Comparison of ENCODE assay signal across 14 mouse cellular contexts in genomic region chr12:80151821-80152220, GRCm38 (mm10). TPM values are rescaled to one million over a fixed set of nuclear protein-coding genes. Genes with fewer than 3 reads are reported as not detected.
DNase-seq lines count a peak whose midpoint lies in the region; ATAC-seq and TF ChIP-seq lines count a peak whose summit lies in the region.
"Had no signal": no experiment of that assay in that cellular context is flagged by ENCODE, and none has a peak within 500 bp of the region (broad histone marks: within the 10 kb centered on the region; RNA-seq: fewer than 3 reads in every experiment).

No protein-coding gene starts in this region.

- no peaks in the 10 kb centered on the region for H3K4me1 ChIP-seq in thymus, adult 2 months (replicated peaks; ENCODE audit: control insufficient read depth, insufficient read depth, low read length)
- H3K4me1 ChIP-seq in hindbrain, embryonic 16.5 days (ENCODE audit: control insufficient read depth, insufficient read depth, low read depth, low read length), result no peaks in the 10 kb centered on the region
- H3K4me1 ChIP-seq: hindbrain, embryonic 12.5 days had no signal

- peak; percentile 62 for TF ChIP-seq CTCF in layer of hippocampus, adult 2 months (conservative IDR thresholded peaks at IDR 0.05)
- TF ChIP-seq CTCF in thymus, adult 2 months (IDR thresholded peaks at IDR 0.05; ENCODE audit: borderline replicate concordance, control insufficient read depth, extremely low read depth, insufficient read depth, low read length, poor library complexity), result no peak
- TF ChIP-seq CTCF in Patski (IDR thresholded peaks at IDR 0.05), result peak; percentile 53

- DNase-seq in layer of hippocampus, adult 2 months (ENCODE audit: low spot score in 2 of 2), result no peak
- no peak for DNase-seq in layer of hippocampus, adult 9-10 months (ENCODE audit: low spot score)
- DNase-seq in thymus, postnatal 14 days, result peak; percentile 24
- DNase-seq in thymus, adult 2 months, result no peak
- no peak for DNase-seq in Patski (ENCODE audit: low read depth, low spot score)
- DNase-seq in splenic B cell, adult 2 months (ENCODE audit: low read depth, low spot score), result peak; percentile 37
- DNase-seq: adrenal gland, adult 8-10 months; cerebellum, postnatal 36 days had no signal

- CTCF ChIA-PET in Patski (lab: Charles Lee), result no interaction called here

- no peak overlapping the region for H3K27ac ChIP-seq in layer of hippocampus, adult 2 months
- no peak overlapping the region for H3K27ac ChIP-seq in thymus, adult 2 months (ENCODE audit: control insufficient read depth, insufficient read depth, low read length)
- H3K27ac ChIP-seq in hindbrain, embryonic 16.5 days (ENCODE audit: low read depth, low read length), result no peak overlapping the region
- H3K27ac ChIP-seq: embryonic facial prominence, embryonic 13.5 days; heart, embryonic 10.5 days; hindbrain, embryonic 12.5 days; limb, embryonic 15.5 days had no signal

- in situ Hi-C loops in Patski (cut with MboI; ENCODE audit: low pct_unique_long_range_greater_than_20kb), result loop anchor here (25.0 kb wide), 1 partner anchor 510 kb away; no protein-coding TSS in a partner anchor

- H3K36me3 ChIP-seq in thymus, adult 2 months (ENCODE audit: control insufficient read depth, insufficient read depth, low read length), result no peaks in the 10 kb centered on the region
- no peaks in the 10 kb centered on the region for H3K36me3 ChIP-seq in splenic B cell, adult 2 months (ENCODE audit: control insufficient read depth, insufficient read depth, low read length, poor library complexity, severe bottlenecking)
- no peaks in the 10 kb centered on the region for H3K36me3 ChIP-seq in hindbrain, embryonic 16.5 days (ENCODE audit: control insufficient read depth, insufficient read depth, low read length)
- H3K36me3 ChIP-seq: embryonic facial prominence, embryonic 13.5 days; heart, embryonic 10.5 days; hindbrain, embryonic 12.5 days; limb, embryonic 15.5 days had no signal

- no peak overlapping the region for H3K9ac ChIP-seq in hindbrain, embryonic 16.5 days (ENCODE audit: low read depth, low read length)
- H3K9ac ChIP-seq: embryonic facial prominence, embryonic 13.5 days; hindbrain, embryonic 12.5 days; limb, embryonic 15.5 days had no signal

- no peak overlapping the region for H3K4me3 ChIP-seq in layer of hippocampus, adult 2 months
- H3K4me3 ChIP-seq in thymus, adult 2 months (ENCODE audit: control insufficient read depth, insufficient read depth, low read length), result no peak overlapping the region
- H3K4me3 ChIP-seq in hindbrain, embryonic 16.5 days (ENCODE audit: low read length), result no peak overlapping the region
- H3K4me3 ChIP-seq: embryonic facial prominence, embryonic 13.5 days; heart, embryonic 10.5 days; hindbrain, embryonic 12.5 days; limb, embryonic 15.5 days had no signal

- WGBS in thymus, adult 2 months, result 94% methylated on average over 6 of the region's 6 CpGs
- WGBS in hindbrain, embryonic 16.5 days, result 90% methylated on average over 6 of the region's 6 CpGs

- no peak for TF ChIP-seq POLR2A in thymus, adult 2 months (IDR thresholded peaks at IDR 0.05; ENCODE audit: control insufficient read depth, extremely low read depth, insufficient read depth, low read length, poor library complexity)

- H3K9me3 ChIP-seq in hindbrain, embryonic 16.5 days (ENCODE audit: control insufficient read depth, low read length), result no peaks in the 10 kb centered on the region
- H3K9me3 ChIP-seq: embryonic facial prominence, embryonic 13.5 days; heart, embryonic 10.5 days; limb, embryonic 15.5 days had no signal

- POLR2A ChIA-PET in Patski (lab: Charles Lee), result no interaction called here

- H3K4me2 ChIP-seq in hindbrain, embryonic 16.5 days (ENCODE audit: low read length), result no peak overlapping the region
- H3K4me2 ChIP-seq: embryonic facial prominence, embryonic 13.5 days; hindbrain, embryonic 12.5 days; limb, embryonic 15.5 days had no signal

- H3K27me3 ChIP-seq in thymus, adult 2 months (ENCODE audit: control insufficient read depth, insufficient read depth, low read length), result no peaks in the 10 kb centered on the region
- H3K27me3 ChIP-seq in Patski, result no peaks in the 10 kb centered on the region
- H3K27me3 ChIP-seq in splenic B cell, adult 2 months (ENCODE audit: control insufficient read depth, insufficient read depth, low read length, poor library complexity, severe bottlenecking), result no peaks in the 10 kb centered on the region
- H3K27me3 ChIP-seq in hindbrain, embryonic 16.5 days (replicated peaks; ENCODE audit: control insufficient read depth, insufficient read depth, low read length), result no peaks in the 10 kb centered on the region
- H3K27me3 ChIP-seq: embryonic facial prominence, embryonic 13.5 days; hindbrain, embryonic 12.5 days; limb, embryonic 15.5 days had no signal

- no peak for ATAC-seq in Patski
- ATAC-seq in hindbrain, embryonic 16.5 days, result no peak
- ATAC-seq: forebrain, embryonic 14.5 days had no signal

RNA-seq across cellular contexts. Expression of gene Zfp36l1, which starts 39.0 kb away (rescaled TPM):
- 10 to 100 TPM; 35.2 to 39.4 TPM for total RNA-seq in layer of hippocampus, adult 2 months (2021)
- polyA plus RNA-seq in thymus, adult 2 months (2012; rRNA removed), result 253 and 297 TPM in 2 replicates
- 292 TPM for polyA plus RNA-seq in Patski (2021)
- 38.0 and 50.8 TPM in 2 replicates for polyA plus RNA-seq in hindbrain, embryonic 16.5 days (2015; fragmentation: Nextera tagmentation; extraction: Ambion mirVana)

Comparison
In these comparisons a context has a peak if more than half of its experiments do, and no peak if none do; other contexts are left out.
1. DNase-seq: peak in thymus, postnatal 14 days (single experiment) and splenic B cell, adult 2 months (single experiment); none in layer of hippocampus, adult 2 months (0 of 2), layer of hippocampus, adult 9-10 months (single experiment), thymus, adult 2 months (single experiment) and Patski (single experiment).